Mouse (Mus musculus): ENCODE data around the gene Cbx7.

DNA sequence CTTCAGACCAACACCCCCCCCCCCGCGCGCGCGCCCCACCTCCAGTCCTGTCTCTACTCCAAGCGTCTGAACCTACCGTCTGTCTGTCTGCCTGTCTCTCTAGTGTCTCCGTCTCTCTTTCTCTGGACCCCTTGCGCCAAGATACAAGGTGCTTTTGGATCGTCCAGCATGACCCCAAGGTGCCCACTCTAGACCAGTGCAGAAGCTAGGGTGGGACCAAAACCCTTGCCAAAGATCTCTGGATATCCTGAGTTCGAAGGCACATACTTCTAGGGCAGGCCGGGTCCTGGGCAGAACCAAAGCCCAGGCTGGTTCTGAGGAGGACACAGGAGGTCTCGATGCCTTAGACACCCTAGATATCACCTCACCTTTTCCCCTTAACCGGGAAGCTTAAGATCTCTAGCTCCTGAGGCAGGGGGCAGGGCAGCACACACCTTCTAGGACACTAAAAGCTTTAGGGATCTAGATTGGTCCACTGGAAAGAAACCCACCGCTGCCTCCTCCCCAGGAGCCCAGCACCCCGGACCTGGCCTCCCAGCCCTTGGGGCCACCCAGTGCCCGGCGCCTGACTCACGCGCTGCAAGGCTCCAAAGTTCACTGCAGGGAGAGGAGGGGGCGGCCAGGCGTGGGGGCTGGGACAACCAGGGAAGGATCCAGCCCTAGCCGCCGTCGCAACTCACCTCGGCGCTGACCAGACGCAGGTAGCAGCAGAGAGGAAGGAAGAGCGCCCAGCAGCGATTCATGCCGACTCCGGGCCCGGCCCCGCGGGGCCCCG lies 42.5 kb upstream of the Cbx7 start:
- no peak for TF ChIP-seq EP300 (IDR thresholded peaks at IDR 0.05; ENCODE audit: low read depth)
- no peak for TF ChIP-seq CTCF (IDR thresholded peaks at IDR 0.05; ENCODE audit: low read depth)
